Mouse (Mus musculus): ENCODE results near the gene 1700023F06Rik. TPM values are rescaled to one million over a fixed set of nuclear protein-coding genes. Genes with fewer than 3 reads are reported as not detected.
"Not testable (repeated sequence)": the region's sequence is repeated elsewhere in the genome, so short reads cannot be mapped to it uniquely, and the experiment has no call there.

The 1700023F06Rik gene
- total RNA-seq, 2 experiments from 2014 or later, result 2.3 TPM

DNA sequence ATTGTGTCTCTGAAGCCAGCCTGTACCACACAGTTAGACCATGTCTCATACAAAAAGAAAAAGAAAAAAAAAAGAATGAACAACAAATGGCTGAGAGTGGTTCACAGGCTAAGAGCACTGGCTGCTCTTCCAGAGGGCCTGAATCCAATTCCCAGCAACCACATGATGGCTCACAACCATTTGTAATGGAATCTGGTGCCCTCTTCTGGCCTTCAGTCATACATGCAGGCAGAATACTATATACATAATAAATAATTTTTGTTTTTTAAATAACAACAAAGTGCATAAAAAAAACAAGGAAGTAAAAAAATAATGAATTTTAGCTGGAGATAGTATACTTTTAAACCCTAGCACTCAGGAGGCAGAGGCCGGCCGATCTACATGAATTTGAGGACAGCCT, 21.2 kb upstream of the 1700023F06Rik start:
- no peak for DNase-seq (ENCODE audit: low spot score in 2 of 2)
- intact Hi-C loops (cut with DNase I), result no loop called here

DNA sequence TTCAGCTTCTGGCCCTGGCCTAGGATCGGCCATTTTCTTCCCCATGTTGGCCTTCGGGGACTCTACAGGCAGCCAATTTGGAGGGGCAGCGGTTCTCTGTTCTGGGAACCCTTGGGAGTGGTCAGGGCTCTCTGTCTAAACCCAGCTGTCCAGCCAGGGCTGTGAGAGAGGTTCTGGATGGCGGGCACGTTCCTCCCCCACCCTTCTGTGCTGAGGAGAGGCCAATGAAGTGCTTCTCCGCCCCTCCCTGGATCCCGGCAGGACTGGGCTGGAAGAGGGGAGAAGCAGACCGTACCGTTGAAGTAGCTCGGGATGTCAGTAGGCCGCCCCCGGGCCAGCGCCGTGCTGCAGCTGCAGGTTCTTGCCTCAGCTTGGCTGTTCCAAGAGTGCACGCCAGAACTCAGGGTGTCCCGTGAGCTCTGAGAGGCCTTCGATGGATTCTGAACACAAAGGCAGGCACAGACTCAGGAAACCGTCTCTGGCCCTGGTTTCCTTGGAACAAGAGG, 15.6 kb upstream of the 1700023F06Rik start:
- intact Hi-C loops (cut with DNase I), result no loop called here
- no peak for DNase-seq (ENCODE audit: low spot score in 2 of 2)

DNA sequence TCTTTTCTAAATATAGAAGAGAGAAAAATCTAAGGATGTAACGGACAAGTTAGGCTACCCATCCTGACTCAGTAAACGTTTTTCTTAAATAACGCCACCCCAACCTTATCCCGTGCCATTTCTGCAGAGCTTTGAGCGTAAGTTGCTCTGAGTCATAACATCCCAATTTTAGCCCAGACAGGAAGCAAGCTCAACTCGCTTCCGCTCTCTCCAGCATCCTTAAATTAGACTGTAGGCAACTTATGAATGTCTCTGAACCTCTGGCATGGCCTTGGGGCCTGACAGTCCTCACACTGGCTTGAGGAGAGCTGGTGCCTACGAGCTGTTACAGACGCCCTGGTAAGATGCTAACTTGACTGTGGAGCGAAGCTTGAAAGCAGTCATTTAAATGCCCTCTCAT, 15.1 kb upstream of the 1700023F06Rik start:
- DNase-seq (ENCODE audit: low spot score in 2 of 2), result peak; percentile 51 to 67

DNA sequence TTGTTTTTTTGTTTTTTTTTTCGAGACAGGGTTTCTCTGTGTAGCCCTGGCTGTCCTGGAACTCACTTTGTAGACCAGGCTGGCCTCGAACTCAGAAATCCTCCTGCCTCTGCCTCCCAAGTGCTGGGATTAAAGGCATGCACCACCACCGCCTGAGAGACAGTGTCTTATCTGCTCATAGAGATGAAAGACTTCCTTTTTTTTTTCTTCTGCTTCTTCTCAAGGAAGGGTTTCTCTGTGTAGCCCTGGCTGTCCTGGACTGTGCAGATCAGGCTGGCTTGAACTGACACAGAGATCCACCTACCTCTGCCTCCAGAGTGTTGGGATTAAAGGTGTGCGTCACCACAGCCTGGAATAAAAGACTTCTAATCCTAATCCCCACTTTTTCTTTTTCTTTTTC, 14.4 kb upstream of the 1700023F06Rik start:
- DNase-seq (ENCODE audit: low spot score in 2 of 2); intact Hi-C loops (cut with DNase I): not testable (repeated sequence)

More for the DNA sequence above, 15.1 kb upstream of the 1700023F06Rik start:
- intact Hi-C loops (cut with DNase I), result no loop called here

DNA sequence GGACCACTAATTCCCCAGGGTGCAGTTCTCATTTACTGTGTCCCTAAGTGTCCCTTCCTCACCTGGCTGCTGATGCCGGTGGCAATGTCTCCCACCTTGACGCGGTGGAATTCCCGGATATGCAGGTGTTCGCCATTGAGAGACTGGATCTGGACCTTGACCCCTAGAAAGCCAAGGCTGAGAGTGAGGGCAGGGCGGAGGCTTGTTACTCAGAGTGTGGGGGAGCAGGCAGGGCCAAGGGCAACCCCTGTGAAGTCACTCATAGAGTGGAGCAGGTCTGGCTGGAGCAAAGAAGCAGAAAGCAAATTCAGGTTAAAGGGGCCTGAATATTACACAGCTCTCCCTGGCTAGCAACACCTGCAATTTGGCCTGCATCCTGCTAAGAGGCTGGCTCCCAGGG, 13.1 kb upstream of the 1700023F06Rik start:
- intact Hi-C loops (cut with DNase I), result no loop called here
- DNase-seq (ENCODE audit: low spot score in 2 of 2), result no peak

DNA sequence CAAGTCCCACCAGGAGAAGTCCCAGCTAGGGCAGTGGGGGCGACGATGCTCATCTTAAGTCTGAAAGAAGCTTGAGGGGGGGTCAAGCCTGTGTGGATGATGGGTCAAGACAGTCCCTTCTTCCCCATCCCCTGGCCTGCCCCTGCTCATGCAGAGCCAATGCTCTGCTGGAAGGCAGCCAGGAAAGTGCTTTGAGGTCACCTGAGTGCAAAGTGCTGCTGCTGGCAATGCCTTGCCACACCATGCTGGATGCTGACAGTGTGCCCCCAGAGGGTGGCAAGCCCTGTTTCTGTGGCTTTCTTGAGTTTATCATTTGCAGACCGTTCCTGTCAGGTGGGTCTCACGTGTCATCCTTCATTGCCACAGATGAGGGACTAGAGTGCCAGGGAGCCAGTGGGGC, 11.6 kb upstream of the 1700023F06Rik start:
- intact Hi-C loops (cut with DNase I), result no loop called here

DNA sequence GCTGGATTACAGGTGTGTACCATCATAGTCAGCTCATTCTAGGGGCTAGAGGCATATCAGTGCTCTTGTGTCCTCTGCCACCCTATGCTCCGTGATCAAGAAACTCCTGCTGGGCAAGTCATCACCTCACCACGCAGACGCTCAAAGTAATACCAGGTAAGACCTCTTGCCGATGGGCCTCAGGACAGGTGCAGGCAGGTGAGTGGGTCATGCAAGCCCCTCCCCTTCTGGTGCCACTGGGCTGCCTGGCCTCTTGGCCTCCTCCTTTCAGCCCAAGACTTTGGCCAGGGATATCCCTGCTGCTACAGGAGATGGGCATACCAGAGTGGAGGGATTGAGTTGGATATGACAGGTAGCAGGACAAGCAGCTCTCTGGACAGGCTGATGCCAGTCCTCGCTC, 10.9 kb upstream of the 1700023F06Rik start:
- DNase-seq (ENCODE audit: low spot score in 2 of 2), result no peak
- intact Hi-C loops (cut with DNase I), result no loop called here

More for the DNA sequence above, 11.6 kb upstream of the 1700023F06Rik start:
- DNase-seq (ENCODE audit: low spot score in 2 of 2), result no peak

DNA sequence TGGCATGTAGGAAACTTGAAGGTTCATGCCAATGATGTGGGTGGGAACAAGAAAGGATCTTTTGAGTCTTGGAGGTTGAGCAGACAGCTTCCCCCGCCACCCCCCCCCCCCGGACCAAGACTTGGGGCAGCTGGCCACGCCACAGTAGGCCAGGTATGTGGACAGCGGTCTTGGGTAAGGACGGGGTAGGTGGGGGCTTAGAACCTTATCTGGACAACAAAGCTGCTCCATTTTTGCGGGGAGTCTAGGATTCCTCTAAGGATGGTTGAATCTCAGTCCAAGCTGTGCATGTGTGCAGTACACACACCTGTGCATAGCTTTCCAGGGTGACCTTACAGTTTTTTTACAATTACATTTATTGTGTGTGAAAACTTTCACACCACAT, 10.2 kb upstream of the 1700023F06Rik start:
- DNase-seq (ENCODE audit: low spot score in 2 of 2), result no peak
- intact Hi-C loops (cut with DNase I), result no loop called here

DNA sequence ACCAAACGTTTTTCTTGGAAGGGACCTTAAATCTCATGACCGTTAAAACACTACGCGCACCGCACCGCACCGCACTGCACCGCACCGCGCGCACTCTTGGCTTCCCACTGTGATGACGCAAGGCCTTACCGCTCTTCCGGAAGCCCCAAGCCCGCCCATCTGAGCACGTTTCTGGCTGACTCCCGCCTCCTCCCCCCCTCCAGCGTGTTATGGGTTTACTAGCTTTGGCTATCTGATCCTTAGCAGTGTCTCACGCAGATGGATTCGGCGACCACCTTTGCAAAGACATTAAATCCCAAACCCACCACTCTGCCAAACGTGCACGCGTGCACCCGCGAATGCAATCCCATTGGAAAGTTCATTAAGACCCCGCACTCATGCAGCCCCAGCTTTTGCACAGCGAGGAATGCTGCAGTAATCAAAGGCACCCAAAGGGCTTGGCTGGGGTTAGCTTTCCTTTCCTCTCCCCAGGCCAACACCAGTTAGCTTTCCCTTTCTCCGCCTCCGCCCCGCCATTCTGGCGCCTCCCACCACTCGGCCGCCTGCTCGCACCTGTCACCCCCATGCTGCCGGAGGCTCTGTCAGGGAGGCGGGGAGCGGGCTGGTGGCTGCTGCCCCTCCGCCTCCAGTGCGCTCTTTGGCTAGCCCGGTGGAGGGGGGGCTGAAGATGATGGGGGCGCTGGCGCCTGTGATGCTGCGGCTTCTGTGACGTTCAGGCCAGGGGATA, 9.6 kb upstream of the 1700023F06Rik start, which contains the start of gene Spata32:
Gene Spata32 (minus strand): TSS at position 643 of the 727 bp plus-strand sequence.
- intact Hi-C loops (cut with DNase I), result no loop called here
- peak; percentile 61 to 69 for DNase-seq (ENCODE audit: low spot score in 2 of 2)

DNA sequence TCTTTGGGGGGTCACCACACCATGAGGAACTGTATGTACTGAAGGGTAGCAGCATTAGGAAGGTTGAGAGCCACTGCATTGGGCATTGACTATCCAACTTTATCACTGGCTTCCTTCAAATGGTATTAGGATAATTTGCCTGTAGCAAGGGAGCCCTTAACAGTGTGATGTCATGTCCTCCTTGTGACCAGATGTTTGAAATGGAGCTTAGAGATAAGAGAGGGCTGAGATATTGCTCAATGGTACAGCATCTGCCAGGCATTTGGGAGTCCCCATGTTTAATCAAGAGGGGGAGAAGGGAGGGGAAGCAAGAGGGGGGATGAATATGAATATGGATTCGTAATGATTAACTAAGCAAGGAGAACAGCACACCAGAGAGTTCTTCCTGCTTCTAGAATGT, 7.0 kb upstream of the 1700023F06Rik start:
- DNase-seq (ENCODE audit: low spot score in 2 of 2), result no peak
- intact Hi-C loops (cut with DNase I), result no loop called here

DNA sequence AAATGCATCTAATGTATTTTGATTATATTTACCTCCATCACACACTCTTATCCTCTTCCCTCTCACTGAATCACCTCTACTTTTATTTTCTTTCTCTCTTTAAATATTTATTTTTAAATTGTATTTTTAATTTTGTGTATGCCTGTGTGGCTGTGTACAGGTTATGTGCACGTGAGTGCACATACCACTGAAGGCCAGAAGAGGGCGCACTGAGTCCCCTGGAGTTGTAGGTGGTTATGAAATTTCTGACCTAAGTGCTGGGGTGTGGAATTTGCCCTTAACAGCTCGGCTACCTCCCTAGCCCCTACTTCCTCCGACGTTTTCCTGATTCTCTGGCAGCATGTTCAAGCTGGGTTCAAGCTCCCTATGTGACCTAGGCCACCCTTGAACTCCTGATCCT, 5.4 kb upstream of the 1700023F06Rik start:
- intact Hi-C loops (cut with DNase I), result no loop called here
- DNase-seq (ENCODE audit: low spot score in 2 of 2), result no peak

DNA sequence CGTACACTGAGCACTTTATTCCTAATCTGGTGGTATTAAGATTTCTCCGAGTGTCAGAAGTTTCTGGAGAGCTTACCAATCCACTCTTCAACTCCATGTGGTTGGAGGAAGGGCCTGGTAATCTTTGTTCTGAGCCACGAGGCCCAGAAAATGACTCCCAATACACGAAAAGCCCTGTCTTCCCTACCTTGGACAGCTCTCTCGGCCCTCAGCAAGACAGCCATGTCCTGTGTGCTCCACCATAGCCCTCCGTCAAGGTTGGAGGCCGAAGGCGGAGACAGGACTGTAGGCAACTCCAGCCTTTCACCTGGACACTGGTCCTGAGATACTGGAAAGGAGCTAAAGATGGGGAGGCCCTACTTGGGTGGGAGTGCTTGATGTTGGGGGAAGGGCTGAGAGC, 1.9 kb upstream of the 1700023F06Rik start:
- intact Hi-C loops (cut with DNase I), result no loop called here

DNA sequence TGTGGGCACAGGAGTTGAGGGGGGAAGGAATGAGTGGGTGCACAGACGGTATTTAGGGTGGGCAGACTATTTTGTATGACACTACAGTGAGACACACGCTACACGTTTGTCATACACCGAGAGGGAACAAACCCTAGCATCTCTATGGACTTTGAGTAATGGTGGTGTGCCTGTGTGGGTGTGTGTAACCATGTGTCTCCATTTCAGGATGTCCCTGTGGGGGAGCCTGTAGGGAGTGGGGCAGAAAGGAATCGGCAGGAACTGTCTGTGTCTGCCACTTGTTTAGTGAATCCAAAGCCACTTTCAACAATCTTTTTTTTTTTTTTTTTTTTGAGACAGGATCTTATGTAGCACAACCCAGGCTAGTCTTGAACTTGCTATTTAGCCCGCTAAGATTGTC, 2.2 kb downstream of the 1700023F06Rik start:
- peak in 1 of 2 experiments; percentile 50 for DNase-seq (ENCODE audit: low spot score in 2 of 2)
- intact Hi-C loops (cut with DNase I), result no loop called here

More for the DNA sequence above, 1.9 kb upstream of the 1700023F06Rik start:
- DNase-seq (ENCODE audit: low spot score in 2 of 2), result no peak

DNA sequence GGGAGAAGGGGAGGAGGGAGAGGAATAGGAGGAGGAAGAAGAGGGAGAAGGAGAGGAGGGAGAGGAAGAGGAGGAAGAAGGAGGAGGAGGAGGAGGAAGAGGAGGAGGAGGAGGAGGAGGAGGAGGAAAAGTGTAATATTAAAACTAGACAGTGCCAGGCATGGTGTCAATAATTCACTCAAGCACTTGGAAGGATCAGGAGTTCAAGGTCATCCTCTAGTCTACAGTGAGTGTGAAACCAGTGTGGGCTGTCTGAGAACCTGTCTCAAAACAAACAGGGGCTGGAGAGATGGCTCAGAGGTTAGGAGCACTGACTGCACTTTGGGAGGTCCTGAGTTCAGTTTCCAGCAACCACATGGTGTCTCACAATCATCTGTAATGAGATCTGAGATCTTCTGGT, 6.0 kb downstream of the 1700023F06Rik start:
- intact Hi-C loops (cut with DNase I), result no loop called here
- DNase-seq (ENCODE audit: low spot score in 2 of 2), result no peak

DNA sequence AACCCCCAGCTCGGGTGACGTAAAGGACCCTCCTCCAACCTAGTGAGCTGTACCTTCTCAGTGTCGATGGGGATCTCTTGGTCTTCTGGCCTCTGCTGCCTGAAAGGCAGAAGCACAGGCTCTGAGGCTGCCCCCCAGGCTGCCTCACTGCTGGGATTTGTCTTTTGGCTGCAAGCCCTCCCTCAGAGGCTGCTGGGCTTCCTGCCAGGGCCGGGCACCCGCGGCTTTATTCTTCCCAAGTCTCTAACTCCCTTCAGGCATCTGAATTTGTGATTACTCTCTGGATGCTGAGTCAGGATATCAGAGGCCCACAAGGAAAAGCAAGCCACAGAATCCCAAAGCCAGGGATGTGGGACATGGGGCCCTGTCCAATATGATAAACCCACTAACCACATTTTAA, 6.7 kb downstream of the 1700023F06Rik start:
- DNase-seq (ENCODE audit: low spot score in 2 of 2), result peak; percentile 78 to 85
- intact Hi-C loops (cut with DNase I), result no loop called here

DNA sequence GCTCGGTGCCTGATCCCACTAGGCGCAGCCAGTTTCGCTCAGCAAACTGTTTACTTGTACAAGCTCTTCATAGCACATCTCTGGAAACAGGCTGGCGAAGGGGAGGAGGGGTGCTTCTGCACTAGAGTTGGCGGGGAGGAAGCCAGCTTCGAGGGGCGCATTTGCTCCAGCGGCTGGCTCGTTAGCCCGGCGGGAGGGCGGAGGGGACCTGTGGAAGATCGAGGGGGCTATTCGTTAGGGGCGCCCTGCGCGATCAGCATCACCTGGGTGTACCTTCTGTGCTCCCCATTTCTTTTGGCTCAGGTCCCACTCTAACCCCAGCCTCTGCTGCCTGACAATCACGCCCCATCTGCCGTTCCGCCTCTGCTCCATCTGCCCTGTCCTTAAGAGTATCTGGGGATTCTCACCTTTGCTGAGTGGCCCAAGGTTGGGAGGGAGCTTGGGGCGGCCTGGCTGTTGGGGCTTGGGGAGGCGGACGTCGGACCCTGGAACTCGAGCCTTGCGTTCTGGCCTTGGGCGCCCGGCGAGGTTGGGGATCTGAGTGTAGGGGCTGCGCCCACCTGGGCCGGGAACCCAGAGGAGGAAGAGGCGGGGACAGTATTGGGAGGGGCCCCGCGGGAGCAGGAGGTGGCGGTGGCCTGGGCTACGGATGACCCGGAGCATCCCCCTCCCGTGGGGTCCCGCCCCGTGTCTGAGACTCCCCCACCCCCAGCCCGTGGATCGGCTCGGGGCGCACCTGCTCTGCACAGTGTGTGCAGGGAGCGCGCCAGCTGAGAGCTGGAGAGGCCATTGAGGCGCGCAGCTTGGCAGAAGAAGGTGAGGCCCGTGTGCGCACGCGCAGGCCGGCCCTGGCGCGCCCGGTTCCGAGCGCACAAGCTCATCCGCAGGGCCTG, 9.2 kb downstream of the 1700023F06Rik start:
- DNase-seq (ENCODE audit: low spot score in 2 of 2), result peak; percentile 79 to 88
- intact Hi-C loops (cut with DNase I), result no loop called here

DNA sequence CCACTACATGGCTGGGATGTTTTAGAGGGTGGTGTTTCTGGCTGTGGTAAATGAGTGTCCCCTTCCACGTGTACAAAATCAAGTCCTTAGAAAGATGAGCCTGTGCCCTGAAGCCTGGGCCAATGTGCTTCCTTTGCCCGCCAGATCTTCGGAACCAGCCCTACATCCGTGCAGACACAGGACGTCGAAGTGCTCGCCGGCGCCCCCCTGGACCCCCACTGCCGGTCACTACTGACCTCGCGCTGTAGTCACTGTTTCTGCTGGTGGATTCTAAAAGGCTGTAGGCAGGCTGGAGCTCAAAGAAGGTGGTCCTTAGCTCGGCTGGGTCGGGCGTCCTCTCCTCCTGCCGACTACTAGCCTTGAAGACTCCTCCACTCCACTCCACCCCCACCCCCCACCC, 10.0 kb downstream of the 1700023F06Rik start:
- intact Hi-C loops (cut with DNase I), result no loop called here
- DNase-seq (ENCODE audit: low spot score in 2 of 2), result no peak

DNA sequence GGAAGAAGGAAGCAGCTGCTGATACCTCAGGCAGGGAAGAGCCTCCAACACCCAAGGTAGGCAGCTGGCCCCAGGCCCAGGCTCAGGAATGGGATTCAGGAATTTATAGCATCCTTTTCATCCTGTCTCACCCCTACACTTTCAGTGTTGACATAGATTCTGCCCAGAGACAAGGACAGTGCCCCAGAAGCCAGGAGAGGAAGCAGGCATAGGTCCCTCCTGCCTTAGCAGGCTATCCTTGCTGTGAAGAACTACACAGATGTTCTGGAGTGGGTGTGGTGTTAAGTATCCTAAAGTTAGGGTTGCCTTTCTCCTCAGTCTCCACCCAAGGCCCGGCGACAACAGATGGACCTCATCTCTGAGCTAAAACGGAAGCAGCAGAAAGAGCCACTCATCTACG, 11.0 kb downstream of the 1700023F06Rik start:
- intact Hi-C loops (cut with DNase I), result no loop called here
- peak; percentile 56 to 67 for DNase-seq (ENCODE audit: low spot score in 2 of 2)

DNA sequence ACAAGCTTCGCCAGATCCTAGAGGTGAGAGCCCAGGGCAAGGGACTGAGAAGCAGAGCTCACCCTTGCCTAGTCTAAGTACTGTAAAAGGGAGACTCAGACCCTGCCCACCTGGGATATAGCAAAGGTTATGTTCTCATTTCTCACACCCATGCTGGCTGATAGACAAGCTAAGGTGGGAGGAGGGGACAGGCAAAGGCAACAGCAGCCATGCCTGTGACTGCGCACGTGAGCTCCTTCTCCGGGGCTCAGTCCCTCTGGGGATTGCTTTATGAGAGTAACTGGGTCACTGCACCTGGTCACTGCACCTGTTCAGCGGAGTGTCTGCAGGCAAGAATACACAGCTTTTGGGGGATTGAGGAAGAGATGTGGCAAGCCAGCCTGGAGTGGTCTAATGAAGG, 12.7 kb downstream of the 1700023F06Rik start:
- no peak for DNase-seq (ENCODE audit: low spot score in 2 of 2)
- intact Hi-C loops (cut with DNase I), result no loop called here

DNA sequence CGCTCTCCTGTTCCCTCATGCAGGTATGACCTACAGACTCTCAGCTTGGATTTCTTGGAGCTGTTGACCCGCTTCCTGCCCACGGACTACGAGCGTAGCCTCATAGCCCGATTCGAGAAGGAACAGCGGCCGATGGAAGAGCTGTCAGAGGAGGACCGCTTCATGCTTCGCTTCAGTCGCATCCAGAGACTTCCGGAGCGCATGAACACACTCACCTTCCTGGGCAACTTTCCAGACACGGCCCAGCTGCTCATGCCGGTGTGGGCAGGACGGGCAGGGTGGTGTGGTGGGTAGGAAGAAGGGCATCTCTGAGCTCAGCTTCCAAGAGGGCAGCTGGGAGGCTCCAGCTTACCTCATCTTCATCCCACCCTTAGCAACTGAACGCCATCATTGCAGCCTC, 13.1 kb downstream of the 1700023F06Rik start:
- no peak for DNase-seq (ENCODE audit: low spot score in 2 of 2)
- intact Hi-C loops (cut with DNase I), result no loop called here

DNA sequence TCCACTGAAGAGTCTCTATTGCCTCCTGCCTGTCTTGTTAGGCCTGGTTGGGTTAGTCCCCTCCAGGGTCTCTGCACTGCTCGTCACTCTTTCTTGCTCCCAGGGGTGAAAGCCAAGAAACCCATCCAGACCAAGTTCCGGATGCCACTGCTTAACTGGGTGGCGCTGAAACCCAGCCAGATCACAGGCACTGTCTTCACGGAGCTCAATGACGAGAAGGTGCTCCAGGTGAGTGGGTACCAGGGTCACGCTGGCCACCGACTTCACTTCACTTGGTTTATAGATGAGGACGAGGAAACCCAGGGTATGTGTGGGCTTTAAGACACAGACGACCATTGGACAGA, 14.6 kb downstream of the 1700023F06Rik start:
- DNase-seq (ENCODE audit: low spot score in 2 of 2), result no peak
- intact Hi-C loops (cut with DNase I), result no loop called here

Data from left cerebral cortex, postnatal 14 days (tissue).